Mouse (Mus musculus): ENCODE measurements around the gene Parp3.

GRCm38 (mm10) chr9:106462430-106462800, 14.3 kb downstream of the Parp3 start:
- TF ChIP-seq CTCF (IDR thresholded peaks at IDR 0.05; ENCODE audit: low read depth, low read length) (no peak), GATA1 (IDR thresholded peaks at IDR 0.05; ENCODE audit: borderline replicate concordance, low read length) (no peak)

All from G1E (cell line).